Comparison of ENCODE assay signal across 29 mouse cellular contexts in genomic region chr3:29071315-29071714, GRCm38 (mm10). TPM values are rescaled to one million over a fixed set of nuclear protein-coding genes. Genes with fewer than 3 reads are reported as not detected.
"Had no signal": no experiment of that assay in that cellular context is flagged by ENCODE, and none has a peak within 500 bp of the region (broad histone marks: within the 10 kb centered on the region; RNA-seq: fewer than 3 reads in every experiment).

No protein-coding gene starts in this region.

- H3K4me3 ChIP-seq: gastrocnemius, adult 2 months; heart, adult 2 months; heart, embryonic 13.5 days; heart, embryonic 15.5 days; hindbrain, embryonic 10.5 days; hindbrain, embryonic 12.5 days; intestine, embryonic 15.5 days; limb, embryonic 13.5 days; limb, embryonic 15.5 days; liver, embryonic 12.5 days had no signal

- H3K4me2 ChIP-seq: heart, embryonic 11.5 days; heart, embryonic 13.5 days; heart, embryonic 15.5 days; hindbrain, embryonic 12.5 days; hindbrain, embryonic 14.5 days; intestine, embryonic 15.5 days; limb, embryonic 13.5 days; limb, embryonic 15.5 days; liver, embryonic 12.5 days had no signal

- H3K9ac ChIP-seq: heart, embryonic 13.5 days; heart, embryonic 15.5 days; hindbrain, embryonic 12.5 days; hindbrain, embryonic 14.5 days; intestine, embryonic 15.5 days; limb, embryonic 13.5 days; limb, embryonic 15.5 days; liver, embryonic 12.5 days; liver, embryonic 14.5 days had no signal

- H3K4me1 ChIP-seq: heart, embryonic 13.5 days; heart, embryonic 15.5 days; hindbrain, embryonic 12.5 days; intestine, embryonic 15.5 days; limb, embryonic 15.5 days; liver, embryonic 12.5 days had no signal

- DNase-seq: gastrocnemius, adult 2 months; gastrocnemius, postnatal 10 days; gastrocnemius, postnatal 25 days; heart, adult 11 months; heart, adult 2 months; heart, postnatal 14 days; heart, postnatal 36 days; kidney, adult 18-20 months; kidney, adult 8-10 months; kidney, postnatal 10 days; kidney, postnatal 25 days; layer of hippocampus, adult 9-11 months; layer of hippocampus, postnatal 36 days; left cerebral cortex, postnatal 4 days had no signal

- ATAC-seq: hindbrain, embryonic 16.5 days; inflammation-experienced regulatory T-cells, adult 6 months; intestine, embryonic 15.5 days; intestine, postnatal 0 days; liver, embryonic 12.5 days had no signal

- H3K27ac ChIP-seq: gastrocnemius, adult 2 months; heart, adult 2 months; heart, embryonic 13.5 days; heart, embryonic 15.5 days; hindbrain, embryonic 10.5 days; hindbrain, embryonic 12.5 days; hindbrain, embryonic 14.5 days; intestine, embryonic 15.5 days; limb, embryonic 13.5 days; limb, embryonic 15.5 days; liver, embryonic 12.5 days; liver, embryonic 14.5 days had no signal

- H3K9me3 ChIP-seq: heart, embryonic 13.5 days; heart, embryonic 15.5 days; hindbrain, embryonic 10.5 days; hindbrain, embryonic 12.5 days; intestine, embryonic 15.5 days; limb, embryonic 13.5 days; limb, embryonic 15.5 days; liver, embryonic 12.5 days had no signal

- H3K36me3 ChIP-seq: heart, embryonic 13.5 days; heart, embryonic 15.5 days; hindbrain, embryonic 10.5 days; hindbrain, embryonic 12.5 days; intestine, embryonic 15.5 days; limb, embryonic 13.5 days; limb, embryonic 15.5 days; liver, embryonic 12.5 days had no signal

- H3K27me3 ChIP-seq: heart, embryonic 13.5 days; heart, embryonic 15.5 days; hindbrain, embryonic 12.5 days; intestine, embryonic 15.5 days; limb, embryonic 13.5 days; limb, embryonic 15.5 days; liver, embryonic 12.5 days had no signal

RNA-seq across cellular contexts. Expression of gene Egfem1, which starts 10.5 kb away (rescaled TPM):
- total RNA-seq: gastrocnemius, postnatal 25 days; heart, adult 2 months; heart, postnatal 14 days; heart, postnatal 36 days had no signal
- polyA plus RNA-seq: inflammation-experienced regulatory T-cells, adult 6 months; large intestine, adult 2 months had no signal
